Mouse (Mus musculus): ENCODE measurements around the gene Fitm2. TPM values are rescaled to one million over a fixed set of nuclear protein-coding genes. Genes with fewer than 3 reads are reported as not detected.

The Fitm2 gene
- polyA plus RNA-seq, 1 experiment from 2014 or later, result 18.3 TPM

- H3K27me3 ChIP-seq (replicated peaks), result peaks cover 11% of the 10 kb centered on the region
- no peaks in the 10 kb centered on the region for H3K36me3 ChIP-seq
- peaks cover 9% of the 10 kb centered on the region for H3K4me1 ChIP-seq
- H3K9me3 ChIP-seq (replicated peaks), result no peaks in the 10 kb centered on the region
- H3K9ac ChIP-seq (replicated peaks), result peak overlapping the region; percentile 32; the same call in 1 of the 2 replicates
- WGBS, result 1% methylated on average over 20 of the region's 21 CpGs
- peak overlapping the region; percentile 29 for H3K4me3 ChIP-seq (replicated peaks)
- 0 out of 2 replicates have a peak, but pooled peaks have one; percentile 38 for ATAC-seq (ENCODE audit: low FRiP score)
- H3K27ac ChIP-seq (replicated peaks), result no peak overlapping the region
- H3K4me2 ChIP-seq, result peak overlapping the region; percentile 61
Observed at GRCm38 (mm10) chr2:163481539-163482029, 9.2 kb upstream of the Fitm2 start.

- no peak for ATAC-seq (ENCODE audit: low FRiP score)
- Histone ChIP-seq H3K4me2 (no peak overlapping the region), H3K4me1 (peaks cover 9% of the 10 kb centered on the region), H3K27me3 (replicated peaks) (peaks cover 11% of the 10 kb centered on the region), H3K27ac (replicated peaks) (no peak overlapping the region), H3K9ac (replicated peaks) (no peak overlapping the region), H3K4me3 (replicated peaks) (no peak overlapping the region), H3K36me3 (no peaks in the 10 kb centered on the region), H3K9me3 (replicated peaks) (no peaks in the 10 kb centered on the region)
- 54% methylated on average over 18 of the region's 18 CpGs for WGBS
Observed at GRCm38 (mm10) chr2:163480191-163480825, 7.9 kb upstream of the Fitm2 start.

- no peaks in the 10 kb centered on the region for H3K27me3 ChIP-seq (replicated peaks)
- H3K4me2 ChIP-seq, result peak overlapping the region; percentile 83
- H3K9ac ChIP-seq (replicated peaks), result peak overlapping the region; percentile 83
- peak overlapping the region; percentile 90 for H3K27ac ChIP-seq (replicated peaks)
- peak overlapping the region; percentile 96 for H3K4me3 ChIP-seq (replicated peaks)
- H3K9me3 ChIP-seq (replicated peaks), result no peaks in the 10 kb centered on the region
- peaks cover 20% of the 10 kb centered on the region for H3K4me1 ChIP-seq
- WGBS, result 5% methylated on average over 36 of the region's 36 CpGs
- peak; percentile 83 for ATAC-seq (ENCODE audit: low FRiP score)
- peaks cover 25% of the 10 kb centered on the region for H3K36me3 ChIP-seq
Observed at GRCm38 (mm10) chr2:163471710-163472465, 541 bp downstream of the Fitm2 start.

- H3K27me3 ChIP-seq (replicated peaks), result no peaks in the 10 kb centered on the region
- H3K4me3 ChIP-seq (replicated peaks), result peak overlapping the region; percentile 96
- ATAC-seq (ENCODE audit: low FRiP score), result no peak
- H3K27ac ChIP-seq (replicated peaks), result no peak overlapping the region
- H3K36me3 ChIP-seq, result peaks cover 29% of the 10 kb centered on the region
- peak overlapping the region; percentile 83; the same call in 1 of the 2 replicates for H3K9ac ChIP-seq (replicated peaks)
- H3K4me1 ChIP-seq, result peaks cover 20% of the 10 kb centered on the region
- H3K9me3 ChIP-seq (replicated peaks), result no peaks in the 10 kb centered on the region
- peak overlapping the region; percentile 83 for H3K4me2 ChIP-seq
- WGBS, result 48% methylated on average over 3 of the region's 3 CpGs
Observed at GRCm38 (mm10) chr2:163471136-163471535, 1.3 kb downstream of the Fitm2 start.

GRCm38 (mm10) chr2:163469711-163470110, 2.7 kb downstream of the Fitm2 start:
- Histone ChIP-seq H3K4me1 (peaks cover 20% of the 10 kb centered on the region), H3K9ac (replicated peaks) (no peak overlapping the region), H3K4me3 (replicated peaks) (no peak overlapping the region), H3K27ac (replicated peaks) (no peak overlapping the region), H3K9me3 (replicated peaks) (no peaks in the 10 kb centered on the region), H3K36me3 (peaks cover 29% of the 10 kb centered on the region), H3K4me2 (no peak overlapping the region), H3K27me3 (replicated peaks) (no peaks in the 10 kb centered on the region)
- WGBS, result 96% methylated on average over 15 of the region's 15 CpGs
- ATAC-seq (ENCODE audit: low FRiP score), result no peak

- H3K4me2 ChIP-seq, result no peak overlapping the region
- WGBS, result 94% methylated on average over 6 of the region's 6 CpGs
- no peaks in the 10 kb centered on the region for H3K9me3 ChIP-seq (replicated peaks)
- no peak for ATAC-seq (ENCODE audit: low FRiP score)
- peaks cover 29% of the 10 kb centered on the region for H3K36me3 ChIP-seq
- no peak overlapping the region for H3K27ac ChIP-seq (replicated peaks)
- no peak overlapping the region for H3K9ac ChIP-seq (replicated peaks)
- no peak overlapping the region for H3K4me3 ChIP-seq (replicated peaks)
- peaks cover 20% of the 10 kb centered on the region for H3K4me1 ChIP-seq
- H3K27me3 ChIP-seq (replicated peaks), result no peaks in the 10 kb centered on the region
Observed at GRCm38 (mm10) chr2:163468866-163469265, 3.6 kb downstream of the Fitm2 start.

GRCm38 (mm10) chr2:163467585-163467984, 4.8 kb downstream of the Fitm2 start:
- no peak overlapping the region for H3K4me3 ChIP-seq (replicated peaks)
- peaks cover 17% of the 10 kb centered on the region for H3K4me1 ChIP-seq

GRCm38 (mm10) chr2:163466771-163467170, 5.7 kb downstream of the Fitm2 start:
- no peaks in the 10 kb centered on the region for H3K27me3 ChIP-seq (replicated peaks)
- H3K9me3 ChIP-seq (replicated peaks), result no peaks in the 10 kb centered on the region
- H3K4me2 ChIP-seq, result no peak overlapping the region
- peaks cover 29% of the 10 kb centered on the region for H3K36me3 ChIP-seq
- no peak overlapping the region for H3K9ac ChIP-seq (replicated peaks)
- H3K27ac ChIP-seq (replicated peaks), result no peak overlapping the region
- no peak for ATAC-seq (ENCODE audit: low FRiP score)
- no peak overlapping the region for H3K4me3 ChIP-seq (replicated peaks)
- peaks cover 15% of the 10 kb centered on the region for H3K4me1 ChIP-seq
- WGBS, result 77% methylated on average over 8 of the region's 8 CpGs

More at GRCm38 (mm10) chr2:163467585-163467984, 4.8 kb downstream of the Fitm2 start:
- ATAC-seq (ENCODE audit: low FRiP score), result no peak
- Histone ChIP-seq H3K27ac (replicated peaks) (no peak overlapping the region), H3K36me3 (peaks cover 29% of the 10 kb centered on the region), H3K27me3 (replicated peaks) (no peaks in the 10 kb centered on the region), H3K9ac (replicated peaks) (no peak overlapping the region), H3K4me2 (no peak overlapping the region), H3K9me3 (replicated peaks) (no peaks in the 10 kb centered on the region)
- 88% methylated on average over 6 of the region's 6 CpGs for WGBS

- H3K9ac ChIP-seq (replicated peaks), result no peak overlapping the region
Observed at GRCm38 (mm10) chr2:163464562-163464961, 7.9 kb downstream of the Fitm2 start.

GRCm38 (mm10) chr2:163463998-163464397, 8.4 kb downstream of the Fitm2 start:
- Histone ChIP-seq H3K27me3 (replicated peaks) (no peaks in the 10 kb centered on the region), H3K4me2 (no peak overlapping the region), H3K9ac (replicated peaks) (no peak overlapping the region), H3K4me3 (replicated peaks) (no peak overlapping the region), H3K9me3 (replicated peaks) (no peaks in the 10 kb centered on the region), H3K4me1 (peaks cover 8% of the 10 kb centered on the region), H3K36me3 (peaks cover 20% of the 10 kb centered on the region), H3K27ac (replicated peaks) (no peak overlapping the region)
- 78% methylated on average over 4 of the region's 4 CpGs for WGBS
- ATAC-seq (ENCODE audit: low FRiP score), result no peak

More at GRCm38 (mm10) chr2:163464562-163464961, 7.9 kb downstream of the Fitm2 start:
- peaks cover 26% of the 10 kb centered on the region for H3K36me3 ChIP-seq
- WGBS, result 70% methylated on average over 6 of the region's 6 CpGs
- no peak overlapping the region for H3K4me3 ChIP-seq (replicated peaks)
- no peaks in the 10 kb centered on the region for H3K9me3 ChIP-seq (replicated peaks)
- ATAC-seq (ENCODE audit: low FRiP score), result no peak
- no peaks in the 10 kb centered on the region for H3K27me3 ChIP-seq (replicated peaks)
- no peak overlapping the region for H3K4me2 ChIP-seq
- peaks cover 3% of the 10 kb centered on the region; the same call in 1 of the 2 replicates for H3K4me1 ChIP-seq
- H3K27ac ChIP-seq (replicated peaks), result no peak overlapping the region

GRCm38 (mm10) chr2:163463251-163463769, 9.1 kb downstream of the Fitm2 start:
- Histone ChIP-seq H3K4me2 (no peak overlapping the region), H3K4me3 (replicated peaks) (no peak overlapping the region), H3K36me3 (peaks cover 13% of the 10 kb centered on the region), H3K9ac (replicated peaks) (no peak overlapping the region), H3K27ac (replicated peaks) (no peak overlapping the region), H3K27me3 (replicated peaks) (peaks cover 3% of the 10 kb centered on the region; the same call in 1 of the 2 replicates), H3K9me3 (replicated peaks) (no peaks in the 10 kb centered on the region), H3K4me1 (peaks cover 15% of the 10 kb centered on the region)
- WGBS, result 67% methylated on average over 10 of the region's 10 CpGs
- ATAC-seq (ENCODE audit: low FRiP score), result no peak
